Mouse (Mus musculus) C2C12 (cell line): ENCODE results near the gene Rita1. TPM values are rescaled to one million over a fixed set of nuclear protein-coding genes. Genes with fewer than 3 reads are reported as not detected.

Experiments used
- H3K27me3 ChIP-seq: one replicate; pipeline ENCODE4 v1.6.1; 2011; ENCODE audit not compliant: control insufficient read depth, insufficient read depth, insufficient read length
- H3K36me3 ChIP-seq: one replicate; pipeline ENCODE4 v1.6.1; 2011; ENCODE audit not compliant: control insufficient read depth, insufficient read depth
- H3K4me3 ChIP-seq: one replicate; pipeline ENCODE4 v1.5.1; 2011; ENCODE audit warnings: mild to moderate bottlenecking, control low read depth; ENCODE audit not compliant: poor library complexity, insufficient read depth, severe bottlenecking
- H3K79me2 ChIP-seq: one replicate; pipeline ENCODE4 v1.6.1; 2011; ENCODE audit not compliant: control insufficient read depth, insufficient read depth
- H3K79me3 ChIP-seq: one replicate; pipeline ENCODE4 v1.6.1; 2011; ENCODE audit warnings: low read depth, control low read depth
- H3ac ChIP-seq: one replicate; pipeline ENCODE3; 2011; ENCODE audit warnings: low read depth; ENCODE audit not compliant: control insufficient read depth, insufficient read length
- CEBPB ChIP-seq: IDR thresholded peaks from one replicate; pipeline ENCODE4 v1.6.1; 2011; ENCODE audit warnings: low read depth, mild to moderate bottlenecking, control low read depth, moderate library complexity
- CTCF ChIP-seq: IDR thresholded peaks from one replicate; pipeline ENCODE4 v1.5.1; 2011; ENCODE audit not compliant: control insufficient read depth, insufficient read depth, insufficient read length
- FOSL1 ChIP-seq: IDR thresholded peaks from one replicate; pipeline ENCODE4 v1.8.0; 2011; ENCODE audit warnings: mild to moderate bottlenecking, low read length; ENCODE audit not compliant: poor library complexity, insufficient read depth, severe bottlenecking
- MAX ChIP-seq: IDR thresholded peaks from one replicate; pipeline ENCODE4 v1.6.1; 2011; ENCODE audit warnings: mild to moderate bottlenecking, control low read depth
- MYOD1 ChIP-seq: IDR thresholded peaks from one replicate; pipeline ENCODE4 v1.6.1; 2011; ENCODE audit warnings: low read depth; ENCODE audit not compliant: control insufficient read depth, insufficient read length
- MYOG ChIP-seq: IDR thresholded peaks from one replicate; pipeline ENCODE4 v1.6.1; 2011; ENCODE audit not compliant: control insufficient read depth, insufficient read length; ENCODE audit errors: extremely low read depth
- USF1 ChIP-seq: IDR thresholded peaks from one replicate; pipeline ENCODE4 v1.6.1; 2011; ENCODE audit warnings: low read depth, mild to moderate bottlenecking, control low read depth, moderate library complexity
- polyA plus RNA-seq: library from polyadenylated mRNA; unstranded; fragments of >200 nt; fragmentation: generic; extraction: Trizol; gene quantifications from one replicate; pipeline ENCODE4 v1.2.1, GENCODE M21; 2012; ENCODE audit warnings: missing spikeins

Rita1 gene
- polyA plus RNA-seq, 1 experiment, result 17.2 TPM

DNA sequence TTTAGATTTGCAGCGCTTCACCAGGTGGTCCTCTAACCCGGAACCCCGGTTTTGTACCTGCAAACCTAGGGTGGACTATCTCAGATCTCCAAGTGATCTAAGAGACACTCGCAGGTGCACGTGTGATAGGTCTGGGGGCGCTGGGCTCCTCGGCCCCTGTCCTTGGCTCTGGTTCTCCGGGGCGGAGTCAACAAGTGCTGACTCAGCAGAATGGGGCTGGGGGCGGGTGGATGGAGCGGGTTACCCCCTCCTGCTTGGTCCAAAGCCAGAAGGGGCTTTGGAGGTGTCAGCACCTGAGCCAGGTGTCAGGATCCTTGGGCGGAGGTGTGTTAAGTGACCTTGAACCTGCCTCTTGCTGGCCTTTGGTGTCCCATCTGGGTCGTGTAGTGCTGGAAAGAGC, 37.5 kb upstream of the Rita1 start:
- Histone ChIP-seq H3K36me3 (no peaks in the 10 kb centered on the region), H3K79me3 (no peaks in the 10 kb centered on the region), H3K79me2 (no peaks in the 10 kb centered on the region), H3ac (no peak overlapping the region), H3K4me3 (no peak overlapping the region), H3K27me3 (peaks cover 65% of the 10 kb centered on the region)
- TF ChIP-seq MAX (no peak), MYOG (no peak), CEBPB (no peak), MYOD1 (no peak), CTCF (no peak), FOSL1 (no peak), USF1 (no peak)

DNA sequence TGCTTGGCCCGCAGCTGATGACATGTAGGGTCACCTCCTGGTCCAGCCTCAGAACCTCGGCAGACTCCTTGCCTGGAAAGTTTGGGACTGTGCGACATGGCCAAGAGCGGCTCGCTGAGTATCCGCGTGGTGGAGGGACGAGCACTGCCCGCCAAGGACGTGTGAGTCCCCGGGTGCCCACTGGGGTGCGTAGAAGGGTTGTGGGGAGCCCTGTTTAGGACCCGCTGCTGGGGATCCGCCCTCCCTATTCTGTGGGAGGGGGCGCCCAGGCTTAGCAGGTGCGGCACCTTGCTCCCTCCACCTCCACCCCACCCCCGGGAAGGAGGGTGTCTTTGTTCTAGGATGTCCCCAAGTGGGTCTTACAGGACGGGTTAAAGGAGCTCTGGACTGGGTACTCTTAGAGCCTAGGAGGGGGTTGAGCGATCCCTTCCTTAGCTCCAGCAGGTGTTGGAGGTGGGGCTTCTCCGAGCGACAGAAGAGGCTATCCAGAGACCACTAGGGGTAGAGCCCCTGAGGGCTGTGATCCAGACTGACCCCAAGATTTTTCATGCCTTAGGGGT, 37.1 kb upstream of the Rita1 start:
- no peak overlapping the region for H3K4me3 ChIP-seq
- peaks cover 61% of the 10 kb centered on the region for H3K27me3 ChIP-seq
- no peaks in the 10 kb centered on the region for H3K36me3 ChIP-seq
- TF ChIP-seq CTCF (no peak), MAX (no peak)
- H3K79me2 ChIP-seq, result no peaks in the 10 kb centered on the region
- no peak overlapping the region for H3ac ChIP-seq
- no peaks in the 10 kb centered on the region for H3K79me3 ChIP-seq

DNA sequence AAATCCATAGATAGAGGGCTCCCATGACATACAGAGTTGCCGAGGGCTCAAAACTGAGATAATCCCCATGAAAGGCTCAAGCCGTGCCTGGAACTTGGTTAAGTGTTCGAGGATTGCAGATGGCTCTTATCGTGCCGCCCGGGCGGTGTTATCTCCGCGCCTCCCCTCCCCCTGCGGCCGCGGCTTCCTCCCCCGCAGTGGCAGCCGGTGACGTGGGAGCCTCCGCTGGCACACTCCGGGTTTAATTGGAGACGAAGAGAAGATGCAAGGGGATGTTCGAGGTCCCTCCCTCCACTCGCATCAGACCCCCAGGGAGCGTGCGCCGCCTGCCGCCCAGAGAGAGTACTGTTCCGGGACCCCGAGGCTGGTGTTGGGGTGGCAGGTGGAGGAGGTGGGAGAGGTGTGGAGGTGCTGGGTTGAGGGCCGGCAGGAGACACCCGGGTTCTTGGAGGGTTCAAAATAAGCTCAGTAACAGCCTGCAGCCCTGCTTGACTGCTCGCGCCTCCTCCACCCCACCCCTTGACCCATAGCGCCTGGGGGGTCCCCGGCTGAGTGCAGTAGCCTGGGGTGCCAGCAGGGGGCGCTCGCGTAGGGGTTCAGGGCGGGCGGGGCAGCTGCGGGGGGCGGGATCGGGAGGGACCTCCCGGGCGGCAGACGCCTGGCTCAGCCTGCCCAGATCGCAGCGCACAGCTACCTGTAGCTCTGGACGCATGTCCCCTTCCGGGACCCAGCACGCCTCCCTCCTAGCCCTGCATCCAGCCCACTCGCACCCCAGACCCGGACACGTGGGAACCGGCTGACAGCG, 36.4 kb upstream of the Rita1 start, which contains the start of gene Rasal1:
Rasal1 (plus strand) TSS at position 244 of the 805 bp plus-strand sequence.
- Histone ChIP-seq H3K79me3 (no peaks in the 10 kb centered on the region), H3K79me2 (no peaks in the 10 kb centered on the region), H3ac (no peak within 1 kb of the TSS), H3K4me3 (no peak within 1 kb of the TSS), H3K36me3 (no peaks in the 10 kb centered on the region), H3K27me3 (peaks cover 59% of the 10 kb centered on the region)
- no peak for TF ChIP-seq MYOD1
- TF ChIP-seq FOSL1, result no peak
- TF ChIP-seq MAX, result no peak
- no peak for TF ChIP-seq MYOG
- peak; percentile 43 for TF ChIP-seq CTCF
- no peak for TF ChIP-seq CEBPB
- TF ChIP-seq USF1, result no peak

DNA sequence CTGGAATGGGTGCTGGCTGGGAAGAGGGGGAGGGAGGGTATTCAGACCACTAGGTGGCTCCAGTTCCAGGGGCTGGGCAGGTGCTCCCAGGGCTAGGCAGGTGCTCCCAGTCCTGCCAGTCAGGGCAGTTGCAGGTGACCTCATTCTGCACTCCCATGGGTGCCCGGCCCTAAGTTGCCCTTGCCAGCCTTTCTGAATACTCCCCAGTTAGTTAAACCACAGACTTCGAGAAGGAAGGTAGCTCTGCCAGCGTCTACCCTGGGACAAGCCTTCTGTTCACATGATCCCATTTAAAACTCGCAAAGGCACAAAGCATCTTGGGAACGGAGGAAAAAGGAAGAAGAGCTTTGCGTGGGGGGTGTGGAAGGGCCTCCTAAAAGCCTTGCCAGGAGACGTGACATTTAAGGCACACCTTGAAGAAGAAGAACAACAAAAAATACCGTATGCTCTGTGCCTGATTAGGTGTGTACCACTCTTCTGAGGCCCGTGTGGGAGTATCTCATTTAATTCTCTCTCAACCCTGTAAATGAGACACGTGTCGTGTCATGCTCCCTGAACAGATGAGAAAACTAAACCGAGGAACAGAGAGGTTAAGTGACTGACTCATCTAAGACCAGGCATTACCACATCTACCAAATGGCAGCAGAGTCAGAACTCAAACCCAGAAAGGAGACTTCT, 35.6 kb upstream of the Rita1 start:
- H3K79me3 ChIP-seq, result no peaks in the 10 kb centered on the region
- H3K36me3 ChIP-seq, result no peaks in the 10 kb centered on the region
- H3K27me3 ChIP-seq, result peaks cover 51% of the 10 kb centered on the region
- no peak for TF ChIP-seq MYOG
- TF ChIP-seq USF1, result no peak
- no peak for TF ChIP-seq MAX
- no peak for TF ChIP-seq CTCF
- TF ChIP-seq MYOD1, result no peak
- no peak for TF ChIP-seq FOSL1
- no peak for TF ChIP-seq CEBPB
- H3K4me3 ChIP-seq, result no peak overlapping the region
- no peak overlapping the region for H3ac ChIP-seq
- no peaks in the 10 kb centered on the region for H3K79me2 ChIP-seq

DNA sequence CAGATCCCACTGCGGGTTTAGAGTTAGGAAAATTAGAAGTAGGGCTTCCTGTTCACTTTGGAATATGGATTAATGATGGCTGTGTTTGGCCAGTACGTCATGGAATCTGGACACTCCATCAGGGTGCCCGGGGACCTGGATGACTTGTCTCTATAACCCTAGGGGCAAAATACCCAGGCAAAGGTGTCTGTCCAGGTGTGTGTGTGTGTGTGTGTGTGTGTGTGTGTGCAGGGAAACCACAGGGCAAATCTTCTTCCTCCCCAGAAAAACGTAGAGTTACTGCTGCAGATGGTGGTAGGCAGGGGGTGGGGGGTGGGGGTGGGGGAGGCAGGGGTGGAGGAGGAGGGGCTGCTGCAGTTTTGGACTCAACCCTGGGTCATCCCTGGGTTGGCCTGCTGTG, 35.0 kb upstream of the Rita1 start:
- H3K4me3 ChIP-seq, result no peak overlapping the region
- H3ac ChIP-seq, result no peak overlapping the region
- TF ChIP-seq MYOG, result no peak
- TF ChIP-seq CEBPB, result no peak
- TF ChIP-seq USF1, result no peak
- no peak for TF ChIP-seq MAX
- TF ChIP-seq MYOD1, result no peak
- no peak for TF ChIP-seq FOSL1
- no peak for TF ChIP-seq CTCF
- no peaks in the 10 kb centered on the region for H3K79me3 ChIP-seq
- H3K36me3 ChIP-seq, result no peaks in the 10 kb centered on the region
- H3K79me2 ChIP-seq, result no peaks in the 10 kb centered on the region
- H3K27me3 ChIP-seq, result peaks cover 49% of the 10 kb centered on the region
